Mouse (Mus musculus) spleen, embryonic (tissue): Measurements from ENCODE around the gene Mxra8.

Source experiments
- CTCF ChIA-PET: fragments of 350-600 bp; sonication (Branson Sonifier 250); formaldehyde crosslinking; loops from one replicate; lab custom pipeline; 2022; lab: Charles Lee

Mxra8 gene

DNA sequence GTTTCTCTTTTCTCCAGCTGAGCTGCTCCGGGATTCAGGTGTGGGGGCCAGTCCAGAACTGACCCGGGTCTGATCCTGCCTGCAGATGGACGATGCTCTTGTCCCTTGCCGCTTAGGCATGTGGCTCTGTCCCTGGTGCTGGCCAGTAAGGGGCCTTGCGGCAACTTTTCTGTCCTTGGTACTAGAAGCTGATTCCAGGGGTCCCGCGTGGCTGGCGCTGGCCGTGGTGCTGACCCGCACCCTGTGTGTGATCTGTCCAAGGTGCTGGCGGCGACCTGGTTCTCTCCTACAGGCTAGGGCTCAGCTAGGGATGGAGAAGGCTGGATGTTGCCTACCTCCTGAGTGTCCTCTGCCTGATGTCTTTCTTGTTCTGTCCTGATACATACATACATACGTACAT lies 19.8 kb downstream of the Mxra8 start:
- CTCF ChIA-PET = no interaction called here

DNA sequence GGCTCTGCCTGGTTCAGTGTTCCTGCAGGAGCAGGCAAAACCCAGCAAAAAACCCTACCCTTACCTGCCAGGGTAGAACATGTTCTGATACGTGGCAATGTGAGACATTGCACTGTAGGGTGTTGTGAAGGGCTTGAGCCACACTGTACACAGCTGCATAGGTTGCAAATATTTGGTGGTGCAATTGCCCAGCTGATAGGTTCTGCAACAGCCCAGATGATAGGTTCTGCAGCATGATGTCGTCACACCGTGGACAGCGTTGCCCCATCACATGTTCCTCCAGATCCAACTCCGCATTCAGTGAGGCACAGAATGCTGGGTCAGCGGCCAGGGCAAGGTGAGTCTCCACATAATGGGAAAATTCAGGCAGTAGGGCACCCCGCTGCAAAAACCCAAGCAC lies 22.3 kb downstream of the Mxra8 start:
- CTCF ChIA-PET = no interaction called here

DNA sequence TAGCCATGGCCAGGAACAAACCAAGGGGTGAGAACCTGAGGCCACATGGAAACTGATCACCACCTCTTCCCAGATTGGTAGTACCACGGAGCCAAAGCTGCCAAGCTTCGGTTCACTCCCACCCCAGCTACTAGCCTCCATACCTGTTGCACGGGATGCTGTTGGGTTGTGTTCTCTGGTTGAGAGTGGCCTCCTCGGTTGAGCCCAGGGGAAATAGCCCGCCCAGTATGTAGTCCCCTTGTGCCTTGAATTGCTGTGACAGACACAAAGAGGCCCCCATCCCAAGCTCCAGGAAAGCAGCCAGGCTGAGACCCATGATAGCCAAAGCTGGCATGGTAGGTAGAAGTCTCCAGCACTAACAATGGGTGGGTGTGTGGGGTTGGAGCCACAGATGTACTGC lies 23.5 kb downstream of the Mxra8 start, which contains the start of gene Tas1r3:
Gene Tas1r3 (minus strand): TSS at position 362 of the 400 bp plus-strand sequence.
- CTCF ChIA-PET = no interaction called here

DNA sequence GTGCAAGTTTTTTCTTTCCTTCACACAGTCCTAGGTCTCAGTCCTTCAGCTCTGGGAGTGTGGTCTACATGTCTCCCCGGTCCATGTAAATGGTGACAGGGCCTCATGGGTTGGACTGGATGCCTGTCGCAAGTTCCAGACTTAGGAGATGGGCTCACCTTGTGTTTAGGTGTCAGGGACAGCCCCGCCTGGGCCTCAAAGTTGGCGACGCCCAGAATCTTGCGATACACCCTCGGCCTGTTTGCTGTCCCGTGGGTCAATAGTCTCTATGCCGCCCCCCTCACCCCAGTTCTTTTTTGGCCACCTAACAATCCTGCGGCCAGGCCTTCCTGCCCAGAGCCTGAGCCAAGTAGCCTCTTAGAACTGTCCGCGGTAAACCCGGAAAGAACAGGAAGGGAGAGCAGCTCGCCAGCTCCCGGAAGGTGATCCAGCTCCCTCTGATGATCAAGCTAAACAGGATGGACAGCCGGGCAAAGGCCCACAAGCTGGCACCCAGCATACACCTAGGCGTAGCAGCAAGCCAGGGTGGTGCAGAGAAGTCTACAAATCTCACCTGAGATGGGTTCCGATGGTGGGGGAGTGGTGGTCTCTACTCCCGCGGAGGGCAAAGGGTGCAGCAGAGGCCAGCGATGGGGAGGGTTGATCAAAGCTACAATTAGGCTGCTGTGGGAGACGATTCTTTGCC lies 29.3 kb downstream of the Mxra8 start:
- CTCF ChIA-PET = interaction anchor here (0.5 kb wide), 1 partner anchor 35 kb away, joined by 3 read pairs; no protein-coding TSS in a partner anchor

DNA sequence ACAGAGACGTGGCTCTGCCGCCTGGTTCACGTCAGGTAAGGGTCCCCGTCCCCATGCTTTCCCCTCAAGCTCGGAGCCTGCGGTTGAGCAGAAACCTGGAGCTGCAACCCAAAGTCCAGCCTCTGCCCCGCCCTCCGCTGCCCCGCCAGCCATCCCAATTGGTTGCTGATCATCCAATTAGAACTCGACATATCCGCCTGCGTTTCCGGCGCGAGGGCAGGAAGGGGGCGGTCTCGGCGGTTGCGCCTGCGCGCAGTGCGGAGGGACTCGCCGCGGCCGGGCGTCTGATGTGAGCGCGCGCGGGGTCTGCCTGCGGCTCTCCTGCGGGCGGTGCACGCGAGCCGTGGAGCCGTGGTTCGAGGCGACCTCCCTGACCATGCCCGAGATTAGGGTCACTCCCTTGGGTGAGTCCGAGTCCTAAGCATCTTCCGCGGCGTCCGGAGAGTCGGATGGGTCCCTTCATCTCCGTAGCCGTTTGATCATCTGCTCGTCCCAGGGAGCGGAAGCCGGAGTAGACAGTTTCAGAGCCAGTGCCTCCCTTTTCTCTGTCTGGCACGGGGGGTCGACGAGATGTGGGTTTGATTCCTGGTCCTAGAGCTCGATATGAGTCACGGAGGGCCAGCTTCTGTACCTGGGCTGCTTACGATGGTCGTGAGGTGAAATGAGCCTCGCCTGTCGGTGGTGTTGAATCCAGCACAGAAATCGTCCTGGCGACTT lies 30.0 kb downstream of the Mxra8 start, which contains the start of the genes Cptp and Ints11:
Gene Cptp (minus strand): TSS at position 124 of the 717 bp plus-strand sequence.
Gene Ints11 (plus strand): TSS at position 230 of the 717 bp plus-strand sequence.
- CTCF ChIA-PET = no interaction called here

DNA sequence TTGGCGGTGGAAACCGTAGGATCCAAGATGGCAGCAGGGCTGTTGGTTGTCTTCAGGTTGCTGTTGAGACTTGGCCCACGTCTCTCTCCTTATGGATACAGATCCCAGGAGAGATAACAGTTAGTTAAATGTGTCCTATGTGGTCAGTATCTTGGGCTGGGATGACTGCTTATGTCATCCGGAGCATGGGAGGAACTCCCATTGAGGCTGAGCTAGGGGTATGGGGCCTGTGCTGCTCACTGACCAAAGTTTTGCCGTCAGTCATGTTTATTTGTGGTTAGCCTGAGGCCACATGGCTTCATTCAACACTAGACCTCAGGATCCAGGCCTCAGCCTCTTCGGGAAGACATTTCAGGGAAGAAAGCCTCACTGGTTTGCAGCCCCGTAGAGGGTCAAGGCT lies 31.9 kb downstream of the Mxra8 start:
- CTCF ChIA-PET = no interaction called here

DNA sequence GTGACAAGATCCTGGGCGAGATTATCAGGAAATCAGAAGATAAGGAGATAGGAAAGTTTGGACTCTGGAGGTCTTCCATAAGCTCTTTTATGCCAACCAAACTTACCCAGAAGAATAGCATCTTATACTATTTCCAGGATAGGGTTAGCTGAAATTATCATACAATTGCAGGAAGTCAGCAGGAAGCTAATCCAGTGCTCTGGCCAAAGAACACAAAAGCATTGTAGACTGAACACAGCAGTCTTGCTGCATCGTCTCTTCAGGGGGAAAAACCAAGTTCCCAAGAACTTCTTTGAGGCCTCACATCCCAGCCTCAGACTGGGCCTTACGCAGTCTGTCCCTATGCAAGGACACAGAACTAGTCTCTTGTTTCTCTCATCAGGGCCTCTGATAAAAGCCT lies 44.1 kb downstream of the Mxra8 start:
- CTCF ChIA-PET = no interaction called here

DNA sequence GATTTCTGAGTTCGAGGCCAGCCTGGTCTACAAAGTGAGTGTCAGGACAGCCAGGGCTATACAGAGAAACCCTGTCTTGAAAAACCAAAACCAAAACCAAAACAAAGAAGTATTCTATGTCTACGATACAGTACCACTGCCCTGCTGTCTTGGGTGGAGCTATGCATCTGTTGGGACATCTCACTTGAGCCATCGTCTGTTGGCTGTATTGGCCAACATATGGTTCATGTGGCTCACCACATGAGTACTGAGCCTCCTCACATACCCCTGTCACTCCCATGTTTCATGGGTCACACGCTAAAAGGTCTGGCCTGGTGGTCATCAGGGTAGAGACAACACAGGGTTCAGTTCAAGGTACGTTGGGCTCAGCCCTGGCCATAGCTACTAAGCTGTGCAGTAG lies 46.9 kb downstream of the Mxra8 start:
- CTCF ChIA-PET = no interaction called here

DNA sequence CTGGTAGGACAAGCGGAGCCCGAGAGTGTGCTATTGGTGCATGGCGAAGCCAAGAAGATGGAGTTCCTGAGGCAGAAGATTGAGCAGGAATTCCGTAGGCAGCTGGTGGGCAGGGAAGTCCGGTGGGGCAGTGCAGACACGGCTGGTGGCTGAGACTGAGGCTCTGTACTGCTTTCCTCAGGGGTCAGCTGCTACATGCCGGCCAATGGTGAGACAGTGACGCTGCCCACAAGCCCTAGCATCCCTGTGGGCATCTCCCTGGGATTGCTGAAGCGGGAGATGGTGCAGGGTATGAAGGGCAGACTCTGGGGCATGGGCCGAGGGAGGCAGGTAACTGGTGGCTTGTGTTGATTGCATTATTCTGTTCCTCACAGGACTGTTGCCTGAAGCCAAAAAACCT lies 48.2 kb downstream of the Mxra8 start:
- CTCF ChIA-PET = no interaction called here

DNA sequence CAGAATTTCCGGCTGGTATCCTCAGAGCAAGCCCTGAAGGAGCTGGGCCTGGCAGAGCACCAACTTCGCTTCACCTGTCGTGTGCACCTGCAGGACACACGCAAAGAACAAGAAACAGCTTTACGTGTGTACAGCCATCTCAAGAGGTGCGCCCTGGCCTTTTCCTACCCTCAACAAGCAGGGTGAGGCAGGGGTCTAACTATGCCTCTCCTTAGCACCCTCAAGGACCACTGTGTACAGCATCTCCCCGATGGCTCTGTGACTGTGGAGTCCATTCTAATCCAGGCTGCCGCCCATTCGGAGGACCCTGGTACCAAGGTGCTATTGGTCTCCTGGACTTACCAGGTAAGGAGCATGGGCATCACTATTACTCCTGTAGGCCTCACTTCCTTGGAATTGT lies 48.7 kb downstream of the Mxra8 start:
- CTCF ChIA-PET = no interaction called here

DNA sequence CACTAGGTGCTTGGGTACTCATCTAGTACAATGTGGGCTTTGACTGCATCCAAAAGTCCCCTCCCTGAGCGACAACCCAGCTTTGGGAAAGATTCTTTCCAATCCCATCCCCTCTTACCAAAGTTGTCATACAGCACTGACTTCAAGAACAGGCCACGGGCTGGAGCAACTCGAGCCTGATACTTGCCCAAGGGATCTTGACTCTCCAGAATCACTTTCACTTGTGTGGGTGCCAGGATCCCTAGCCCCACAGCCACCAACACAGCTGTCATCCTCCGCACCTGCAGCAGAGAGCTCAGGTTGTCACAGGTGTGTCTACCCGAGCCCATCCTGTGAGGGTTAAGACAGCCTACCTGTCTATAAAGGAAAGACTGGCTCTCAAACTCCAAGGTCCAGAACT lies 49.8 kb downstream of the Mxra8 start:
- CTCF ChIA-PET = no interaction called here

DNA sequence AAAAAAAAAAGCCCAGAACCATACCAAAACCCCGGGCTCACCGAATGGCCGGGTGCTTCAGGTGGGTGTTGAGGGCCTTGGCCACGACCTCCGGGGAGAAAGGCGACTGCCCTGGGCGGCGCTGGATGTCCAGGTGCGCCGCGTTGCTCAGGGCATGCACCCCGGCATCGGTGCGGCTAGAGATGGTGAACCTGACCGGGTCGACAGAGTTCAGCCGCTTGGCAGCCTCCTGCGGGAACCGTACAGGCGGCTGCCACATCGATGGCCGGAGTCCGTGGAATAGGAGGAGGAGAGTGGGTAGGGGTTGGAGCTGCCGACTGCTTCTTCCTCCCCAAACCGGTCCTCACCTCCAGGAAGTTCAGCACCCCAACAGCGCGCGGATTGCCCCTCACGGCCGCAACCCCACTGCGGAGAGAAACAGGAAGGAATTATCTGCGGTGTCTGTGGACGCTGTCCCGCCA lies 51.6 kb downstream of the Mxra8 start:
- CTCF ChIA-PET = no interaction called here

DNA sequence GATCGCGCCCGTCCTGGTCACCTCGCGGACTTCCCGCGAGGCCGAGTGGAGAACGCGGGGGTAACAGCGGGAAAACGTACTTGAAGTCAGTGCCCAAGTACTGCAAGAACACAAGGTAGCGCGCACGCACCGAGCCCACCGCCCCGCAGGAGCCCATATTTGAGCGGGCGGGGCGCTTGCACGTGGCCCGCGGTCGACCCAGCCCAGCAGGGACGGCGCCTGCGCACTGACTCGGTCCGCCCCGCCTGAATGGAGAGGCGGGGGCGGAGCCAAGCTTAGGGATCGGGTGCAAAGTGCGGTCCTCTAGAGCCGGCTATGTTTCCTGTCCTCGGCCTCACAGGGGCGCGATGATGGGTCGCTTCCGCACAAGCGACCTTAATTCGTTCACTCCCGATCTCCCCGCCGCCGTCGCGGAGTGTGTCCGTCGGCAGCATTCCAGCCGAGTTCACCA lies 52.1 kb downstream of the Mxra8 start, which contains the start of the genes Pusl1 and Acap3:
Gene Pusl1 (minus strand): TSS at position 231 of the 451 bp plus-strand sequence.
Gene Acap3 (plus strand): TSS at position 272 of the 451 bp plus-strand sequence.
- CTCF ChIA-PET = no interaction called here

DNA sequence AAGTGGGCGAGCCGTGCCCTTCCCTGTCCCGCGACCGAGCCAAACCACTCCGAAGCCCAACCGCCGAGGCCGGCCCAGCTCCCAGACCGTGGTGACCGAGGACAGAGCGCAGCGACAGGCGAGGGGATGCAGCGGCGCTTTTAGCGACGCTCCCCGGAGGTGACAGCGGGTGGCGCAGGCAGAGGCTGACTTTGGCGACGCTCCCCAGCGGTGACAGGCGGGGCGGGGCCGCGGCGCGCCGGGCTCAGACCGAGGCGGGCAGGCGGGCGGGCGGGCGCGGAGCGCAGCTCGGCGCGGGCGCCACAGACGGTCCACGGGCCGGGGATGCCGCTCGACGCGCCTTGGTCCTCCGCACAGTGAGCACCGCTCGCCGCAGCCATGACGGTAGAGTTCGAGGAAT lies 52.5 kb downstream of the Mxra8 start:
- CTCF ChIA-PET = no interaction called here

DNA sequence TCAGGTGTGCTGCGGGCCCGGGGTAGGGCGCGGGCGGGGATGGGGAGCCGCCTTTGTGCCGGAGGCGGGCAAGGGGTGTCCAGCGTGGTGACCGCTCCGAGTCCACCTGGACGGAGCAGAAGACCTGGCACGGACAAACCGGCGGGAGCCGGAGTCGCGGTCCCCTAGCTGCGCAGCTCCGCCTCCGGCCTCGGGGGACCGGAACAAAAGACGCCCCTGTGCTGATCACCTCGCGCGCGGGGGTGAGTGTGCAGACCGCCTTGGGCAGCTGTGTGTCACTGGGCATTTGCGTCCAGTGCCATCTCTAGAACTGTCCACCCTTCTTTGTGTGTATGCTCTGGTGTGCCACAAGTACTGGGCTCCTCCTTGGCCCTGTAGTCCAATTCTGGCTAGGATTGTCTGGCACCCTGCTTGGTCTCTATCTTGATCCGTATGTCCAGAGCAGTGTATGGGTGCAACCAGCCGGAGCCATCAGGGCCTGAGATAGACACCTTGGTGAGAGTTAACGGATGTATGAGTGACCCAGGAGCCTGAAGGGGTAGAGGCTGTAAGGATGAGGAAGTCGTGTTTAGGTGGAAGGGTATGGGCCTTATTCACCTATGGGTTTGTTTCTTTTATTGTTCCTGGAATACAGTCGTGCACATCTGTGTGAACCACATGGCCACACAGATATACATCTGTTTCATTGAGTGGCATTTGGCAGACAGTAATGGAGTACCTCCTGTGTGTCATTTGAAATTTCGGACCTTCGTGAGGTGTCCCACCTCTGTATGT lies 53.1 kb downstream of the Mxra8 start:
- CTCF ChIA-PET = no interaction called here

DNA sequence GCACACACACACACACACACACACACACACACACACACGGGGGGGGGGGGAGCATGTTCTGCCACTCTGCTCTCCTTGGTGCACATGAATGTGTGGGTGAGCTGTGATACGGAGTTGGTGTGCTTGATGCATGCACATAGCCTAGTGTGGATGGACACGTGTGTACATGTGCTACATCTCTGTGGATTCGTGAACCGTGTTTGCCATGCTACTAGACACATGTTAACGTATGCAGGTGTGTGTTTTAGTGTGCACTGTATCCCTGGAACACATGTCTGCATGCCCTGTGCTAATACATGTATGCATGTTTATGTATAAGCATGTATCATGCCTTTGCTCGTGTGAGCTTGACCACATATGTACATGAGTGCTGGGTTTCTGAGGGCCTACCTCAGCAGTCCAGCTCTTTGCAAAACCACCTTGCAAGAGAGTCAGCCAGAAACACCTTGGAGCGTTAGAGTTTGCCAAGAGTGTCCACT lies 53.8 kb downstream of the Mxra8 start:
- CTCF ChIA-PET = no interaction called here
